Mouse (Mus musculus) cerebellum, adult (tissue): ENCODE data around the gene Inpp5f.

Source experiments
- ATAC-seq: cut with Nextera tagmentation; 2 replicates; pipeline ENCODE4 v1.9.2; 2017; ENCODE audit warnings: mild to moderate bottlenecking, moderate library complexity, mixed read lengths; ENCODE audit not compliant: insufficient number of reproducible peaks, low FRiP score, low TSS enrichment

Gene Inpp5f

GRCm38 (mm10) chr7:128727701-128728100 is 116.6 kb downstream of the Inpp5f start:
- no peak for ATAC-seq

GRCm38 (mm10) chr7:128728738-128729137 is 117.6 kb downstream of the Inpp5f start:
- ATAC-seq = no peak

- ATAC-seq = no peak
These were observed 120.5 kb downstream of the Inpp5f start for GRCm38 (mm10) chr7:128731585-128731984.

GRCm38 (mm10) chr7:128738041-128738440 is 126.9 kb downstream of the Inpp5f start:
- ATAC-seq = no peak

GRCm38 (mm10) chr7:128739116-128739461 is 128.0 kb downstream of the Inpp5f start:
- ATAC-seq = no peak

- ATAC-seq = peak; percentile 32; the same call in 1 of the 2 replicates
These were observed 128.5 kb downstream of the Inpp5f start for GRCm38 (mm10) chr7:128739462-128740277.

GRCm38 (mm10) chr7:128740334-128740733 is 129.2 kb downstream of the Inpp5f start, which contains the start of gene Mcmbp:
TSS of gene Mcmbp (minus strand) at chr7:128740495.
- ATAC-seq = peak; percentile 72; the same call in 1 of the 2 replicates

GRCm38 (mm10) chr7:128743898-128744297 is 132.8 kb downstream of the Inpp5f start:
- ATAC-seq = no peak

GRCm38 (mm10) chr7:128744684-128745485 is 133.8 kb downstream of the Inpp5f start, which contains the start of gene Sec23ip:
TSS of gene Sec23ip (plus strand) at chr7:128744943.
- peak; percentile 84 for ATAC-seq
